Mouse (Mus musculus): ENCODE measurements at regions not wholly inside any gene's neighbourhood (a gene's known extent, or its start where the extent isn't known, plus 50 kb on each side); places are given as distances from the start of the nearest gene placed in this dataset.

DNA sequence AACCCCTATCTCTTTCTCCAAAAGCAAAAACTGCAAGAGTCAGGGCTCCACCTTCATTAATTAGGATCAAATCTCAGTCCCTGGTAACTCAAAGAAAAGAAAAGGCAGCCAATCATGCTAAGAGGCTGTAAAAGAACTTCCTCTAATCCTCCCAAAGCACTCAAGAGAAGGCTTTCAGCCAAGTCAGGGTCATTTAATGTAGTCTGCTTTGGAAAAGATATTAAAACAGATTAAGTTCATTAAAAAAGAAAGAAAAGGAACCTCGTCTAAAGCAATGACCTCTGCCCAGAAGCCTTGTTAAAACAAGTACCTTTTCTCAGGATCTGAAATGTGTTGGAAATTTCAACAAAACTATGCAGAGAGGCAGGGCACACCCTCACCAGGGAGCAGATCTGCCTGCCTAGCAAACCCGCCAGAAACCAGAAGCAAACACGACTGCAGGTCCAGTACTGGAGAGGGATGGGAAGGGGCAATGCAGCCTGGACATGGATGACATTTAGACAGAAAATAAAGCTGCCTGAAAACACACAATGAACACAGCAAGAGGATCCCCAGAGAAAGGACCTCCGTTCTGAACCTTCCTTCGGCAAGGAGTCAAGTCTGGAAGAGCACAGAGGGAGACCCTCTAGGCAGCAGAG lies 649.9 kb upstream of the Cdh5 start:
- intact Hi-C loops (cut with DNase I) = no loop called here
- Histone ChIP-seq H3K27me3 (ENCODE audit: control insufficient read depth, insufficient read depth, low read length) (no peaks in the 10 kb centered on the region), H3K27ac (no peak overlapping the region), H3K36me3 (ENCODE audit: control insufficient read depth, insufficient read depth, low read length) (no peaks in the 10 kb centered on the region), H3K79me2 (replicated peaks; ENCODE audit: control insufficient read depth, insufficient read depth, low read length) (no peaks in the 10 kb centered on the region), H3K4me1 (ENCODE audit: control insufficient read depth, insufficient read depth, low read length) (no peaks in the 10 kb centered on the region), H3K4me3 (no peak overlapping the region), H3K9ac (ENCODE audit: low read depth, low read length) (no peak overlapping the region)
- no peak for TF ChIP-seq CTCF (IDR thresholded peaks at IDR 0.05)
- 58% methylated on average over 5 of the region's 5 CpGs for WGBS
- DNase-seq = no peak

DNA sequence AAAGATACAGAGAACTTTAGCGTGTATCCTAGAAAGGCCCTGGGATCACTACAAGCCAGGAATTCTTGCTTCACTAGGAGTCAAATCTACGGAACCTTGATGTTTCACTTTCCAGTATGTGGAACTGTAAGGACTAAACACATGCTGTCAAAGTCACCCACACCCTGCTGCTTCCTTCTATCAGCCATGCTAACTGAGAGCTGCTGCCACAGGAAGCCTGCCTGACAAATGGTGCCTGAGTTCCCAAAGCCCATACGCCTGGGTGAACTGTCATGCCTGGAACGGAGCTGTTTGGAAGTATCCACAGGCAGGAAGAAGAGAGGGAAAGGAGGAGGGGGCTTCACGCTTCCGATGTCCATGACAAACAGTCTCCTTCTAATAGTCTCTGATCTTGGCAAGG lies 644.2 kb upstream of the Cdh5 start:
- 66% methylated on average over 6 of the region's 6 CpGs for WGBS
- no peak for TF ChIP-seq POLR2A (IDR thresholded peaks at IDR 0.05; ENCODE audit: insufficient read depth, low read depth, low read length)
- no peak for TF ChIP-seq EP300 (IDR thresholded peaks at IDR 0.05; ENCODE audit: insufficient read depth, low read depth, low read length)
- no peak for TF ChIP-seq CTCF (IDR thresholded peaks at IDR 0.05)
- no peak overlapping the region for H3K27ac ChIP-seq
- no peaks in the 10 kb centered on the region for H3K4me1 ChIP-seq (ENCODE audit: control insufficient read depth, insufficient read depth, low read length)
- no peaks in the 10 kb centered on the region for H3K79me2 ChIP-seq (replicated peaks; ENCODE audit: control insufficient read depth, insufficient read depth, low read length)
- no peak overlapping the region for H3K9ac ChIP-seq (ENCODE audit: low read depth, low read length)
- no peaks in the 10 kb centered on the region for H3K27me3 ChIP-seq (ENCODE audit: control insufficient read depth, insufficient read depth, low read length)
- no peak overlapping the region for H3K4me3 ChIP-seq
- intact Hi-C loops (cut with DNase I) = no loop called here
- H3K36me3 ChIP-seq (ENCODE audit: control insufficient read depth, insufficient read depth, low read length) = no peaks in the 10 kb centered on the region
- DNase-seq = no peak

DNA sequence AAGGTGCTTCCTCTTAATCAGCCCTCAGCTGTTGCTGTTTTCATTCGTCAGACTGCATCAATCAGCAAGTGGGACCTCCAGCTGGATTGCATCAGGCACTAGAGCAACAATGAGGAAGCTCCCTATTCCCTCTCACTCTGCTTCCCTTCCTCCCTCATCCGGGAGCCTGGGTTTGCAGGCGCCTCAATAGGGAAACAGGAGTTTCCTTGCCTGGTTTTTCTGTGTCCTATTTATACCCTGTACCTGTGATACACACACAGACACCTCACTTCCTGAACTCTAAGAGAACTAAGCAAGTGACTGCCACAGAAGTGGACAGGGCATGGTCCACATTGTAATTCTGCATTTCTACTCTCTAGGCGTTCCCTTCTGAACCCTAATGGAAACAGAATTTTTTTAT lies 637.9 kb upstream of the Cdh5 start:
- intact Hi-C loops (cut with DNase I) = no loop called here
- Histone ChIP-seq H3K9ac (ENCODE audit: low read depth, low read length) (no peak overlapping the region), H3K4me3 (no peak overlapping the region), H3K36me3 (ENCODE audit: control insufficient read depth, insufficient read depth, low read length) (no peaks in the 10 kb centered on the region), H3K27ac (no peak overlapping the region), H3K79me2 (replicated peaks; ENCODE audit: control insufficient read depth, insufficient read depth, low read length) (no peaks in the 10 kb centered on the region), H3K27me3 (ENCODE audit: control insufficient read depth, insufficient read depth, low read length) (no peaks in the 10 kb centered on the region), H3K4me1 (ENCODE audit: control insufficient read depth, insufficient read depth, low read length) (no peaks in the 10 kb centered on the region)
- no peak for DNase-seq
- no peak for TF ChIP-seq CTCF (IDR thresholded peaks at IDR 0.05)
- WGBS = 32% methylated on average over 4 of the region's 4 CpGs

DNA sequence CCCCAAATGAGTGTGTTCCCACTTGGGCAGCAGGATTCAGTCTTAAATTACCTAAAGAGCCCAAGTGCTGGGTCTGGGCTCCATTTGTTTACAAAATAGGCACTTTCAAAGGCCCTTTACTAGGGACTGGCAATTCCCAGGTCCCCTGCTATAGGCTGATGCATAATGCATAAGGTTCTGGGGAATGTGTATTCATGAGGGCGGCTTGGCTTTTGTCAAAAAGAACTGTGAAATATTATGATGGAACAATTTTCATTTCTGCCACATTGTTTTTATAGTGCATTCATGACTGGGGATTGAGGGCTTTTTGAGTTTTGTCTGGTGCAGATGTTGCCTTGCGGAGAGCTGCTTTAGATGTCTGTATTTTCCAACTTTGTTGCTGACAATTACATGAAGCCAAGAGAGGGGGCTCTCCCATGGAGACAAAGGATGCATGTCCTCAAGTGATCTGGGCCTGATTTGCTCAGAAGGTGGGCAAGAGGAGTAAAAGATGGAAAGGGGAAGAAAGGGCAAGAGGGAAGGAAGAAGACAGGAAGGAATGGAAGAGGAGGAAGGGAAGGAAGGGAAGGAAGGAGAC lies 636.6 kb upstream of the Cdh5 start:
- no peak overlapping the region for H3K27ac ChIP-seq
- intact Hi-C loops (cut with DNase I) = no loop called here
- no peak overlapping the region for H3K4me3 ChIP-seq
- TF ChIP-seq EP300 (IDR thresholded peaks at IDR 0.05; ENCODE audit: insufficient read depth, low read depth, low read length) (no peak), POLR2A (IDR thresholded peaks at IDR 0.05; ENCODE audit: insufficient read depth, low read depth, low read length) (no peak), CTCF (IDR thresholded peaks at IDR 0.05) (no peak)
- no peaks in the 10 kb centered on the region for H3K36me3 ChIP-seq (ENCODE audit: control insufficient read depth, insufficient read depth, low read length)
- H3K27me3 ChIP-seq (ENCODE audit: control insufficient read depth, insufficient read depth, low read length) = no peaks in the 10 kb centered on the region
- DNase-seq = no peak
- no peaks in the 10 kb centered on the region for H3K79me2 ChIP-seq (replicated peaks; ENCODE audit: control insufficient read depth, insufficient read depth, low read length)
- no peak overlapping the region for H3K9ac ChIP-seq (ENCODE audit: low read depth, low read length)
- WGBS = 93% methylated on average over 2 of the region's 2 CpGs
- H3K4me1 ChIP-seq (ENCODE audit: control insufficient read depth, insufficient read depth, low read length) = no peaks in the 10 kb centered on the region

DNA sequence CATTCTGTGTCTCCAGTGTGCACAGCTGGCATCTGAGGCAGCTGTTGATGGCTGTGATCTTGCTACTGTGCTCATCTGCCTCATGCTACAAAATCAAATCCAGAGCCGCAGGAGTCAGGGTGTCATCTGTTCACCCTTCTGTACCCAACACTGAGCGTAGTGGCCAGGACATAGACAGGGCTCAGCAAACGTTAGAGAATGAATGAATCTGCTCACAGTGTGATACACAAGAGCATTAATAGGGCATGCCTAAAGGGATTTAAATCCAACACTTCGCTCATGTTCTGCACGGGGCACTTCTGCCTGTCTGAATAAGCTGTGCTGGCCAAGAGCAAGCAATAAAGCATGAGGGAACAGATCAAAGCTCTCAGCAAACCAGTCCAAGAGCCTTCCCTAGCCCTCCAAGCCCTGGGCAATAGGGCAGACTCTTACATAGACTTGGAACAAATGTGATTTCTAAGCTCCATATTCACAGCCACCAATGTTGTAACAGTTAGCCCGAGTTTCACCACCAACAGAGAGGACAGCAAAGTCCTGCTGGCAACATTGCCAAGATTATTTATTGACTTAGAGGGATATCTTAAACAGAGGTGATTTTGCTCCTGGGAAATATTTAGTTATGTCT lies 633.8 kb upstream of the Cdh5 start:
- no peak for DNase-seq
- Histone ChIP-seq H3K4me3 (no peak overlapping the region), H3K27ac (no peak overlapping the region), H3K27me3 (ENCODE audit: control insufficient read depth, insufficient read depth, low read length) (no peaks in the 10 kb centered on the region), H3K9ac (ENCODE audit: low read depth, low read length) (no peak overlapping the region), H3K79me2 (replicated peaks; ENCODE audit: control insufficient read depth, insufficient read depth, low read length) (no peaks in the 10 kb centered on the region), H3K4me1 (ENCODE audit: control insufficient read depth, insufficient read depth, low read length) (no peaks in the 10 kb centered on the region), H3K36me3 (ENCODE audit: control insufficient read depth, insufficient read depth, low read length) (no peaks in the 10 kb centered on the region)
- WGBS = 77% methylated on average over 6 of the region's 6 CpGs
- no peak for TF ChIP-seq CTCF (IDR thresholded peaks at IDR 0.05)
- TF ChIP-seq EP300 (IDR thresholded peaks at IDR 0.05; ENCODE audit: insufficient read depth, low read depth, low read length) = no peak
- no peak for TF ChIP-seq POLR2A (IDR thresholded peaks at IDR 0.05; ENCODE audit: insufficient read depth, low read depth, low read length)
- intact Hi-C loops (cut with DNase I) = no loop called here

DNA sequence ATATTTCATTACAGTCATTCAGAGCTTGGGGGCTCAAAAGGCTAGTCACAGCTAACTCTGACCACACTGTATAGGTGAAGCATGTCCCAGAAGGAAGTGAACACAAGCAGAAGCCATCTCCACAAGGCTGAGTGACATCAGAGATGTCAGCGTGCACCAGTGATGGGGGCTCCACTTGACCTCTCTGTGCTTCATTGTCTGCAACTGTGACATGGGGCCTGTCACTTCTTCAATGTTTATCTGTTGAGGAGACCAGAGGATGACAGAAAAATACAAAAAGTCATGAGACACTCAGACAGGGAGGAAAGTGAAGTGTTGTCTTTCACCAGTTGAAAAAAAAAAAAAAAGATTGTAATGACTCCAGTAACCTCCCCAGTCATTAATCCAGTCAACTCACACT lies 632.4 kb upstream of the Cdh5 start:
- no peak overlapping the region for H3K9ac ChIP-seq (ENCODE audit: low read depth, low read length)
- H3K4me3 ChIP-seq = no peak overlapping the region
- no peaks in the 10 kb centered on the region for H3K4me1 ChIP-seq (ENCODE audit: control insufficient read depth, insufficient read depth, low read length)
- no peaks in the 10 kb centered on the region for H3K79me2 ChIP-seq (replicated peaks; ENCODE audit: control insufficient read depth, insufficient read depth, low read length)
- no peaks in the 10 kb centered on the region for H3K27me3 ChIP-seq (ENCODE audit: control insufficient read depth, insufficient read depth, low read length)
- no peak for DNase-seq
- 63% methylated on average over 1 of the region's 1 CpGs for WGBS
- intact Hi-C loops (cut with DNase I) = no loop called here
- H3K36me3 ChIP-seq (ENCODE audit: control insufficient read depth, insufficient read depth, low read length) = no peaks in the 10 kb centered on the region
- no peak overlapping the region for H3K27ac ChIP-seq
- TF ChIP-seq EP300 (IDR thresholded peaks at IDR 0.05; ENCODE audit: insufficient read depth, low read depth, low read length) (no peak), POLR2A (IDR thresholded peaks at IDR 0.05; ENCODE audit: insufficient read depth, low read depth, low read length) (no peak), CTCF (IDR thresholded peaks at IDR 0.05) (no peak)

All from heart, adult 2 months (tissue).